Mouse (Mus musculus) MEL (cell line): ENCODE data around the gene Pfkfb1. TPM values are rescaled to one million over a fixed set of nuclear protein-coding genes. Genes with fewer than 3 reads are reported as not detected.

ENCODE experiments used
- DNase-seq: peaks from one replicate; pipeline ENCODE4 v3.0.0; 2011; ENCODE audit warnings: low read depth, low spot score
- H3K27ac ChIP-seq: 2 replicates; pipeline ENCODE4 v1.5.1; 2012; ENCODE audit warnings: low read depth, mild to moderate bottlenecking, control low read depth, low read length, moderate library complexity; ENCODE audit not compliant: control insufficient read depth
- H3K27me3 ChIP-seq, 2 experiments: fragments of 150-350 bp in 1 of 2; sonication (generic) in 1 of 2; 2 replicates each; pipeline ENCODE4 v1.6.1; 2012; ENCODE audit warnings: low read length in 2 of 2, mild to moderate bottlenecking in 2 of 2, improper control_type of control experiment in 1 of 2, moderate library complexity in 1 of 2; ENCODE audit not compliant: insufficient read depth in 2 of 2, control insufficient read depth in 1 of 2
- H3K36me3 ChIP-seq, 2 experiments: 2 replicates each; pipeline ENCODE4 v1.6.1; 2012 to 2014; ENCODE audit warnings: low read length in 2 of 2, improper control_type of control experiment in 1 of 2, inconsistent platforms in 1 of 2, mild to moderate bottlenecking in 1 of 2; ENCODE audit not compliant: insufficient read depth in 2 of 2, control insufficient read depth in 1 of 2
- H3K4me1 ChIP-seq, 2 experiments: fragments of 150-350 bp in 1 of 2; sonication (generic) in 1 of 2; 2 replicates each; pipeline ENCODE4 v1.6.1; 2012; ENCODE audit warnings: low read length in 2 of 2, improper control_type of control experiment in 1 of 2, mild to moderate bottlenecking in 1 of 2; ENCODE audit not compliant: insufficient read depth in 2 of 2, control insufficient read depth in 1 of 2
- H3K4me3 ChIP-seq, 2 experiments: fragments of 150-350 bp in 1 of 2; sonication (generic) in 1 of 2; 2 replicates each; pipeline ENCODE4 v1.5.1; 2012; ENCODE audit warnings: low read depth in 2 of 2, low read length in 2 of 2, mild to moderate bottlenecking in 2 of 2, moderate library complexity in 2 of 2, control low read depth in 1 of 2, improper control_type of control experiment in 1 of 2; ENCODE audit not compliant: control insufficient read depth in 1 of 2, insufficient read depth in 1 of 2
- H3K79me2 ChIP-seq: 2 replicates; pipeline ENCODE4 v1.6.1; 2012; ENCODE audit warnings: mild to moderate bottlenecking, low read length, moderate library complexity; ENCODE audit not compliant: control insufficient read depth, poor library complexity, insufficient read depth
- H3K9ac ChIP-seq: 2 replicates; pipeline ENCODE4 v1.6.1; 2012; ENCODE audit warnings: low read depth, mild to moderate bottlenecking, control low read depth, low read length, moderate library complexity; ENCODE audit not compliant: control insufficient read depth, poor library complexity, severe bottlenecking
- H3K9me3 ChIP-seq: fragments of 150-350 bp; sonication (generic); replicated peaks from 2 replicates; pipeline ENCODE4 v1.6.1; 2012; ENCODE audit warnings: mild to moderate bottlenecking, low read length, improper control_type of control experiment, moderate library complexity; ENCODE audit not compliant: insufficient read depth
- EP300 ChIP-seq, 2 experiments: IDR thresholded peaks; 2 replicates each; pipeline ENCODE4 v1.6.1; 2011; ENCODE audit warnings: improper control_type of control experiment in 2 of 2, low read length in 2 of 2, low read depth in 1 of 2, mild to moderate bottlenecking in 1 of 2
- ETS1 ChIP-seq: IDR thresholded peaks from 2 replicates; pipeline ENCODE4 v1.6.1; 2012; ENCODE audit warnings: low read depth, mild to moderate bottlenecking, inconsistent platforms, low read length, improper control_type of control experiment, moderate library complexity
- GATA1 ChIP-seq: IDR thresholded peaks from 2 replicates; pipeline ENCODE4 v1.6.1; 2011; ENCODE audit warnings: low read depth, low read length, improper control_type of control experiment
- HCFC1 ChIP-seq: IDR thresholded peaks from 2 replicates; pipeline ENCODE4 v1.6.1; 2012; ENCODE audit warnings: low read depth, mild to moderate bottlenecking, inconsistent platforms, low read length, improper control_type of control experiment, moderate library complexity
- KAT2A ChIP-seq: conservative IDR thresholded peaks from 2 replicates; pipeline ENCODE4 v1.6.1; 2012; ENCODE audit warnings: low read depth, low read length, improper control_type of control experiment, inconsistent platforms
- MAX ChIP-seq: IDR thresholded peaks from 2 replicates; pipeline ENCODE4 v1.6.1; 2011; ENCODE audit warnings: low read length, improper control_type of control experiment
- MXI1 ChIP-seq: IDR thresholded peaks from 2 replicates; pipeline ENCODE4 v1.6.1; 2011; ENCODE audit warnings: mild to moderate bottlenecking, low read depth, low read length, improper control_type of control experiment
- NELFE ChIP-seq: IDR thresholded peaks from 2 replicates; pipeline ENCODE4 v1.6.1; 2011; ENCODE audit warnings: low read depth, low read length, improper control_type of control experiment
- POLR2AphosphoS5 ChIP-seq: IDR thresholded peaks from 2 replicates; pipeline ENCODE4 v1.6.1; 2012; ENCODE audit warnings: low read depth, borderline replicate concordance, mild to moderate bottlenecking, inconsistent platforms, low read length, moderate library complexity, mixed read lengths
- RAD21 ChIP-seq: IDR thresholded peaks from 2 replicates; pipeline ENCODE4 v1.6.1; 2011; ENCODE audit warnings: mild to moderate bottlenecking, low read depth, low read length, improper control_type of control experiment
- SIN3A ChIP-seq: IDR thresholded peaks from 2 replicates; pipeline ENCODE4 v1.6.1; 2012; ENCODE audit warnings: low read length, improper control_type of control experiment, inconsistent platforms
- SMC3 ChIP-seq: IDR thresholded peaks from 2 replicates; pipeline ENCODE4 v1.6.1; 2011; ENCODE audit warnings: low read depth, low read length, improper control_type of control experiment
- UBTF ChIP-seq: IDR thresholded peaks from 2 replicates; pipeline ENCODE4 v1.6.1; 2012; ENCODE audit warnings: low read depth, mild to moderate bottlenecking, inconsistent platforms, low read length, improper control_type of control experiment, moderate library complexity, borderline replicate concordance; ENCODE audit not compliant: insufficient read depth
- USF1 ChIP-seq: IDR thresholded peaks from 2 replicates; pipeline ENCODE4 v1.6.1; 2014; ENCODE audit warnings: low read depth, mild to moderate bottlenecking, inconsistent platforms, low read length, improper control_type of control experiment, moderate library complexity
- USF2 ChIP-seq, 2 experiments: IDR thresholded peaks; 2 replicates each; pipeline ENCODE4 v1.6.1; 2011 to 2012; ENCODE audit warnings: improper control_type of control experiment in 2 of 2, low read length in 2 of 2, borderline replicate concordance in 1 of 2, inconsistent platforms in 1 of 2, low read depth in 1 of 2, mild to moderate bottlenecking in 1 of 2; ENCODE audit not compliant: insufficient read depth in 1 of 2
- ZC3H11A ChIP-seq: IDR thresholded peaks from 2 replicates; pipeline ENCODE4 v1.6.1; 2012; ENCODE audit warnings: low read depth, mild to moderate bottlenecking, inconsistent platforms, low read length, improper control_type of control experiment
- ZKSCAN1 ChIP-seq: IDR thresholded peaks from 2 replicates; pipeline ENCODE4 v1.6.1; 2012; ENCODE audit warnings: low read depth, mild to moderate bottlenecking, inconsistent platforms, low read length, improper control_type of control experiment, moderate library complexity
- polyA plus RNA-seq, 2 experiments: library from polyadenylated mRNA; stranded (reverse) in 1 of 2; unstranded in 1 of 2; fragments of >175 nt in 1 of 2; fragments of >200 nt in 1 of 2; gene quantifications; 2 replicates each; pipeline versions ENCODE4 v1.2.1 to v1.2.4; 2012; ENCODE audit warnings: low replicate concordance in 2 of 2, low read depth in 1 of 2; ENCODE audit not compliant: insufficient read length in 2 of 2, insufficient read depth in 1 of 2, missing spikeins in 1 of 2
- total RNA-seq: library from RNA; depleted of rRNA; stranded (reverse); fragments of 300-350 nt; gene quantifications from 2 replicates; pipeline ENCODE4 v1.2.3, GENCODE M21; 2012

Pfkfb1 gene
- total and polyA plus RNA-seq, 3 experiments: 1.9 to 10.3 TPM; not detected in 1

DNA sequence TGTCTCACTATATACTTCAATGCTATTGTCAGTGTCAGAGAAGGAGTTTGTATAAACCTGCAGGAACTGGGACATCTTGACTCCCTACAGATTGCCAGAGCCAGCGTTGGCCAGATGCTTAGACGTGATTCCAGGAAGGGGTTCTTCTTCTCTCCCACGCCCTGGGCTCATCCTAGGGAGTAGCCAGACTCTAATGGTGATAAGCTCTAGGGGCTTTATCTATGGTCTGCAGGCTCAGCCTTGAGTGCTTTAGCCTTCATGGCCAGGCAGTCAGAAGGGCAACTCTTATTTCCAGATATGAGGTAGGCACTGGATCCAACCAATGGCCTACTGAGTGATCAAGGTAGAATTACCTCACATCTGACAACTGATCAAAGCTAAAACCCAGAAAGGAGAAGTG, 38.4 kb upstream of the Pfkfb1 start (continued):
- no peak for TF ChIP-seq POLR2AphosphoS5
- TF ChIP-seq, all 39 proteins: peak for 12

- Histone ChIP-seq H3K79me2 (no peaks in the 10 kb centered on the region), H3K36me3 (peaks cover 1 to 67% of the 10 kb centered on the region in 2 experiments; a peak in 3 of 4 replicates), H3K27me3 (no peaks in the 10 kb centered on the region), H3K9ac (no peak overlapping the region; the same call in 1 of the 2 replicates), H3K4me3 (no peak overlapping the region), H3K4me1 (peaks cover 28 to 44% of the 10 kb centered on the region in 2 experiments), H3K27ac (peak overlapping the region; percentile 61), H3K9me3 (no peaks in the 10 kb centered on the region)
- no peak for TF ChIP-seq NELFE
- TF ChIP-seq ZKSCAN1: no peak
- no peak for TF ChIP-seq HCFC1
- no peak for TF ChIP-seq EP300 (IDR thresholded peaks at IDR 0.05; ENCODE audit: low read depth in 1 of 2, low read length in 2 of 2)
- TF ChIP-seq RAD21: no peak
- TF ChIP-seq USF2 (IDR thresholded peaks at IDR 0.05; ENCODE audit: borderline replicate concordance in 1 of 2, insufficient read depth in 1 of 2, low read depth in 1 of 2, low read length in 2 of 2): no peak
- no peak for TF ChIP-seq MAX
- TF ChIP-seq SIN3A: no peak
- DNase-seq: no peak
These were observed 36.0 kb upstream of the Pfkfb1 start for GRCm38 (mm10) chrX:150551986-150552385.

GRCm38 (mm10) chrX:150554032-150554431, 34.0 kb upstream of the Pfkfb1 start:
- DNase-seq: peak; percentile 62
- Histone ChIP-seq H3K9me3 (no peaks in the 10 kb centered on the region), H3K9ac (no peak overlapping the region), H3K79me2 (no peaks in the 10 kb centered on the region), H3K4me1 (peaks cover 26 to 38% of the 10 kb centered on the region in 2 experiments), H3K4me3 (no peak overlapping the region), H3K36me3 (peaks cover 1 to 55% of the 10 kb centered on the region in 2 experiments; a peak in 3 of 4 replicates), H3K27me3 (no peaks in the 10 kb centered on the region), H3K27ac (no peak overlapping the region)
- TF ChIP-seq MXI1 (no peak), USF1 (peak; percentile 70), EP300 (IDR thresholded peaks at IDR 0.05; ENCODE audit: low read depth in 1 of 2, low read length in 2 of 2) (peak; percentile 32 to 51), UBTF (no peak), MAX (0 out of 2 replicates have a peak, but pooled peaks have one; percentile 42), GATA1 (peak; percentile 58), SMC3 (no peak), ZC3H11A (no peak), KAT2A (no peak), ETS1 (peak; percentile 82)
